Mouse (Mus musculus) central nervous system, embryonic 18 days (tissue): ENCODE results near the gene Fasn. TPM values are rescaled to one million over a fixed set of nuclear protein-coding genes. Genes with fewer than 3 reads are reported as not detected.

Source experiments
- polyA plus RNA-seq: library from polyadenylated mRNA; depleted of rRNA; stranded (reverse); fragments of >200 nt; gene quantifications from 2 replicates; pipeline ENCODE4 v1.2.3, GENCODE M21; 2012; rRNA removed

Fasn gene
- 281 and 338 TPM in 2 replicates for polyA plus RNA-seq

GRCm38 (mm10) chr11:120823956-120824786 is at the start of gene Fasn:
TSS of gene Fasn (minus strand) at chr11:120824547.

DNA sequence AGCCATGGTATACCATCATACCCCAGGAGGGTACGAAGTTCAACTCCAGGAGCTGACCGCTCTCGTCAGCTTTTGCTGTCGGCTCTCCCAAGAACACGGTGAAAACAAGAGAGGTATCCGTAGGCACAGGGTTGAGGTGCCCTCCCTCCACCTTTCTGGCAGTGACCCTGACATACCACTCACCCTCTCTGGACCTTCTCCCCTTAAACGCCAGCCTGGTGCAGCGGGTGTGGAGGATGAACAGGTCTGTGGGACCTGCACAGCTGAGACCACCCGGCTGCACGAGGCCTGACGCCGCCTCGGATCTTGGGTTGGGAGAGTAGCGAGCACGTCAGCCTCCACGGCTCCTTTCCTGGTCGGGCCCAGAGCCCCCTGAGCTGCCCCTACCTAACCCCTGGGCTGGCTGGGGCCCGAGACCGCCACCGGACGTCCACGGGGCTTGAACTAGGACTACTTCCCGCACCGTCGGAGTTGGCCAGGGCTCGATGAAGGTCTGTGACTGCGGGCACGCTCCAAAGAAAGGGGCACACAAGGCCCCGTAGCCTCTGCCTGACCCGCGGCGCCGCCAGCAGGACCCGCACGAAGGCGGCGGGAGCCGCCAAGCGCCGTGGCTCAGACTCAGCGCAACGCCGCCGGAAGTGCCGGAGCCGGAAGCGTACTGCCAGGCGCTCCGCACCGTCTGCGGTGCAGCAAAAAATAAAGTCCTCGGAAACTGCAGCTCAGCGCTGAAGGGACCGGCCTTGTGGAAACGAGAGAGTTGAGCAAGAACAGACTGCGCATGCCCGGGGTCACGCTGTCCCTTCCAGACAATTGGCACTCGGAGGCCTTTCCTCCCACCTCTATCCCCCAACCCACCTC is 28.4 kb downstream of the Fasn start, which contains the start of gene Dus1l:
TSS of gene Dus1l (minus strand) at position 648 of the 858 bp plus-strand sequence.

DNA sequence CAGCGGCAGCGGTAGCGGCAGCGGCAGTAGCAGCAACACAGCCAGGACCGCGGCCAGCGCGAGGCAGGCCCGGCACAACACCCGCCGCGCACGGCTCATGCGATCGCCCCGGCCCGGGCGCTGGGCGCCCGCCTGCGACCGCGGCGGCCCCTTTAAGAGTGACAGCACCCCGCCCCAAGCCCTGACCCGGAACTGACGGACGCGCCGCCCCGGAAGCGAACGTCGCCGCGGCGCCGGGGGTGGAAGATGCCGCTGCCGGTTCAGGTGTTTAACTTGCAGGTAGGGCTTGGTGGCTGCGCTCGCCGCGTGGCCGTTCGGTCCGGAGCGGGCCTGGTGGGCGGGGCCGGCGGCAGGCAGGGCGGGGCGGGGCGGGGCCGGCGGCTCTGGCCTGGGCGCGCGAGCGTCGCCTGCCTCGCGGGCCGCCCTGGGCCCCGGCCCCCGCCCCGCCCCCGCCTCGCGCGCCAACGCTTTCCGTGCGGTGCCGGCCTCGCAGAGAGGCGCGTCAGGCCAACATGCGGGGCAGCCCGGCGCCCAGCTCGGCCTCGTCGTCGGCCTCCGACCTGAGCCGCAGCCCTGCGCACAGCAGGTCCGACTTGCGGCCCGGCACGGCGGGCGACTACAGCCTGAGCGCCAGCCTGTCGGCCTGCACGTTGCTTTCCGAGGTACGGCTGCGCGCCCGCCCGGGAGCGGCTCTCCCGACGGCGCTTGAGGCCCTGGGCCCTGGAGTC is 40.1 kb downstream of the Fasn start, which contains the start of the genes Rfng and Gps1:
TSS of gene Rfng (minus strand) at position 144 of the 728 bp plus-strand sequence.
TSS of gene Gps1 (plus strand) at position 209 of the 728 bp plus-strand sequence.

GRCm38 (mm10) chr11:120762672-120763041 is 61.7 kb downstream of the Fasn start, which contains the start of gene Hmga1b:
TSS of gene Hmga1b (plus strand) at chr11:120762794.

Other genes starting within 250 kb of the Fasn start
- 443 and 473 TPM in 2 replicates for gene Arhgdia, start 242.9 kb downstream of the Fasn start, polyA plus RNA-seq
- gene Alyref, start 226.2 kb downstream of the Fasn start, polyA plus RNA-seq, result 83.1 and 83.5 TPM in 2 replicates
- 185 and 196 TPM in 2 replicates for gene Anapc11, start 226.1 kb downstream of the Fasn start, polyA plus RNA-seq
- 0.22 and 0.57 TPM in 2 replicates for gene Npb, start 216.1 kb downstream of the Fasn start, polyA plus RNA-seq
- 286 and 294 TPM in 2 replicates for gene Pcyt2, start 206.6 kb downstream of the Fasn start, polyA plus RNA-seq
- 67.4 and 67.5 TPM in 2 replicates for gene Sirt7, start 199.3 kb downstream of the Fasn start, polyA plus RNA-seq
- 69.7 and 75.8 TPM in 2 replicates for gene Mafg, start 190.9 kb downstream of the Fasn start, polyA plus RNA-seq
- gene Pycr1, start 180.8 kb downstream of the Fasn start, polyA plus RNA-seq, result 19.2 and 19.8 TPM in 2 replicates
- gene Myadml2, start 176.4 kb downstream of the Fasn start, polyA plus RNA-seq, result 0.63 and 0.74 TPM in 2 replicates
- 7.3 and 7.5 TPM in 2 replicates for gene Notum, start 163.4 kb downstream of the Fasn start, polyA plus RNA-seq
- 70.1 and 71.8 TPM in 2 replicates for gene Aspscr1, start 151.6 kb downstream of the Fasn start, polyA plus RNA-seq
- 56.6 and 60.2 TPM in 2 replicates for gene Cenpx, start 110.8 kb downstream of the Fasn start, polyA plus RNA-seq
- 144 TPM in 2 replicates for gene Lrrc45, start 110.6 kb downstream of the Fasn start, polyA plus RNA-seq
- gene Rac3, start 103.1 kb downstream of the Fasn start, polyA plus RNA-seq, result 858 and 954 TPM in 2 replicates
- gene Dcxr, start 97.3 kb downstream of the Fasn start, polyA plus RNA-seq, result 6.9 and 7.2 TPM in 2 replicates
- 2.5 and 4.2 TPM in 2 replicates for gene Cbr2, start 92.4 kb downstream of the Fasn start, polyA plus RNA-seq
- gene Hmga1b, start 61.8 kb downstream of the Fasn start, polyA plus RNA-seq, result 0.82 and 1.0 TPM in 2 replicates
- gene Rfng, start 40.3 kb downstream of the Fasn start, polyA plus RNA-seq, result 118 and 127 TPM in 2 replicates
- 294 and 308 TPM in 2 replicates for gene Gps1, start 40.3 kb downstream of the Fasn start, polyA plus RNA-seq
- 38.1 and 38.2 TPM in 2 replicates for gene Dus1l, start 28.1 kb downstream of the Fasn start, polyA plus RNA-seq
- gene Ccdc57, start 108.3 kb upstream of the Fasn start, polyA plus RNA-seq, result 9.6 and 10.4 TPM in 2 replicates
- gene Slc16a3, start 123.9 kb upstream of the Fasn start, polyA plus RNA-seq, result 8.9 and 9.1 TPM in 2 replicates
- gene Csnk1d, start 166.8 kb upstream of the Fasn start, polyA plus RNA-seq, result 158 and 162 TPM in 2 replicates
- gene Cd7, start 214.9 kb upstream of the Fasn start, polyA plus RNA-seq, result not detected in 2 replicates
- gene Sectm1b, start 239.0 kb upstream of the Fasn start, polyA plus RNA-seq, result not detected in 2 replicates